Mouse (Mus musculus): Measurements from ENCODE around the gene Rbm39.

The Rbm39 gene

DNA sequence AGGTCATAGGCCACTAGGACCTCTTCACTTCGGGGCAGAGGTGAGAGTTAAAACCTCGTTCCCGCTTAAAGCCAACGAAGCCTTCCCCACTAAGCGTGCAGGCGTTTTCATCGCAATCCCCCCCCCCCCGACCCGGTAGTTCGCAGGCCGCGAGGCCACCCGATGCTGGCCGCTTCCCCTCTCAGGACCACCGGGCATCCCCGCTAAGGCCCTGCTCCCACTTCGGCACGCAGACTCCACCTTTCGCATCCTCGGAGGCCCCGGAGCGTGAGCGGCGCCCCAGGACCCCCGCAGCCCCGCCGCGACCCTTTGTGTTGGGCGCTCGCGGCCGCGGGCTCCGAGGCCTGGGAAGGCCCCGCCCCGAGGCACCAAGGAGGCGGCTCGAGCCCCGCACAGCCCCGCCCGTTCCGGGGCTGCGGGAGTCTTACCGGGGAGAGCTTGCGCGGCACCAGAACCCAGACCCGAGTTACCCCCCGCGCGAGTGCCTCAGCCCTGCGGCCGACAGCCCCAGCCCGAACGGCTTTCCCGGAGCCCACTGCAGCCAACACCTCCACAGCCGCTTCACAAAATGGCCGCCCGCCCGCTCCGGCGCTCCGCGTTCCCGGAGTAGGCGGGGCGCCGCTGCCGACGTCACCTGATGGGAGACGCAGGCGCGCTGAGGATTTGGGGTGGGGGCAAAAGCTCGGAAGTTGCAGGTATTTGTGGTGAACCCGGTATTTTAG lies 68.5 kb downstream of the Rbm39 start, which contains the start of the genes Cpne1 and Rbm12:
TSS of gene Cpne1 (minus strand) at position 608 of the 722 bp plus-strand sequence.
TSS of gene Rbm12 (minus strand) at position 621 of the 722 bp plus-strand sequence.
- CTCF ChIA-PET, result interaction anchor here (0.6 to 1.1 kb wide), 4 partner anchors 22 to 404 kb away, joined by 3 to 4 read pairs (median 4); no protein-coding TSS in a partner anchor

DNA sequence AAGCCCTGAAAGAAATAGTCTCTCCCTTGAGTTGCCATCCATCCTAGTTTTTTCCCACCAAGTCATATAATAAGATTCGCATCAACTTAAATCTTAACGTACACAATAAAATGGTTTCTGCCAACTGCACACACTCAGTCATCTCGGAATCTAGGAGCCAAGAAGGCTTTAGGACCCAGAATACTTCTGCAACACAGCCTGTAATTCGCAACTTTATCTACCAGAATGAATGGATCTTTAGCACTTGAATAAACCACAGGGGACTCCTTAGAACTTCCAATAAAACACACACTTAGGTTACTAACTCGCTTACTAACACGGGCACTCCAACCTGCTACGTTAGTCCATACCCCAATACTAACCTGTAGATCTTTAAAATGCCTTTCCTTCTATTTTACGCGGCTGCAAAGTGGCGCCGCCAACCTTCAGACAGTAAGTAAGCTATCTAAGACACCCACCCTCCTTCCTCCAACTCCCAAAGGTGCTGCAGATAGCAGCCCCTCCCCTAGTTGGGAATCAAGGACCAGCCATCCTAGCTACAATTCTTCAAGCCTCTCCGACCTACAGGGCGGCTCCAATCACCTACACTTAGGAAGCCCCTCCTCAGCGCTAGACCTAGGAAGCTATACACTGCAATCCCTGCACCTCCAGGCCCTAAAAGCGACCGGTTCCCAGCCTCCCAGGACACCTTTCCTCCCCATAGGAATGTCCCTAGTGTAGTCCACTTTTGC lies 69.2 kb downstream of the Rbm39 start:
- CTCF ChIA-PET, result interaction anchor here (0.6 to 1.1 kb wide), 3 partner anchors 23 to 80 kb away, joined by 3 to 4 read pairs (median 4); no protein-coding TSS in a partner anchor

All from spleen, embryonic (tissue).